Mouse (Mus musculus): ENCODE data around the gene Itih2. TPM values are rescaled to one million over a fixed set of nuclear protein-coding genes. Genes with fewer than 3 reads are reported as not detected.

Itih2 gene
- polyA plus RNA-seq, 1 experiment from 2014 or later = 429 TPM

- no peak overlapping the region for H3K27ac ChIP-seq (ENCODE audit: low read length)
These were observed 59.4 kb downstream of the Itih2 start for GRCm38 (mm10) chr2:10071751-10072150.

GRCm38 (mm10) chr2:10058836-10059235, 72.4 kb downstream of the Itih2 start:
- H3K36me3 ChIP-seq (ENCODE audit: control insufficient read depth, insufficient read depth) = peaks cover 32% of the 10 kb centered on the region
- no peak overlapping the region for H3K4me2 ChIP-seq (ENCODE audit: low read depth, low read length)
- WGBS (ENCODE audit: insufficient replicate concordance) = 69% methylated on average over 5 of the region's 5 CpGs
- H3K9me3 ChIP-seq (replicated peaks; ENCODE audit: control insufficient read depth, low read length) = no peaks in the 10 kb centered on the region
- ATAC-seq (ENCODE audit: low read depth) = no peak
- no peak overlapping the region for H3K4me3 ChIP-seq (ENCODE audit: low read depth, low read length)
- H3K27me3 ChIP-seq (ENCODE audit: control insufficient read depth, insufficient read depth, low read depth, low read length) = no peaks in the 10 kb centered on the region
- H3K9ac ChIP-seq (ENCODE audit: low read depth, low read length) = no peak overlapping the region
- H3K27ac ChIP-seq (ENCODE audit: low read length) = no peak overlapping the region
- no peaks in the 10 kb centered on the region for H3K4me1 ChIP-seq (ENCODE audit: control insufficient read depth, low read depth, low read length)

More at GRCm38 (mm10) chr2:10071751-10072150, 59.4 kb downstream of the Itih2 start:
- peaks cover 15% of the 10 kb centered on the region for H3K36me3 ChIP-seq (ENCODE audit: control insufficient read depth, insufficient read depth)
- H3K4me2 ChIP-seq (ENCODE audit: low read depth, low read length) = no peak overlapping the region
- 49% methylated on average over 7 of the region's 7 CpGs for WGBS (ENCODE audit: insufficient replicate concordance)
- no peaks in the 10 kb centered on the region for H3K27me3 ChIP-seq (ENCODE audit: control insufficient read depth, insufficient read depth, low read depth, low read length)
- H3K9ac ChIP-seq (ENCODE audit: low read depth, low read length) = no peak overlapping the region
- H3K9me3 ChIP-seq (replicated peaks; ENCODE audit: control insufficient read depth, low read length) = no peaks in the 10 kb centered on the region
- no peak for ATAC-seq (ENCODE audit: low read depth)
- H3K4me1 ChIP-seq (ENCODE audit: control insufficient read depth, low read depth, low read length) = peaks cover 14% of the 10 kb centered on the region
- no peak overlapping the region for H3K4me3 ChIP-seq (ENCODE audit: low read depth, low read length)

GRCm38 (mm10) chr2:10051996-10052395, 79.2 kb downstream of the Itih2 start:
- no peak overlapping the region for H3K9ac ChIP-seq (ENCODE audit: low read depth, low read length)
- no peak for ATAC-seq (ENCODE audit: low read depth)
- 88% methylated on average over 1 of the region's 1 CpGs for WGBS (ENCODE audit: insufficient replicate concordance)

GRCm38 (mm10) chr2:10050878-10051277, 80.3 kb downstream of the Itih2 start:
- no peak for ATAC-seq (ENCODE audit: low read depth)
- WGBS (ENCODE audit: insufficient replicate concordance) = 75% methylated on average over 3 of the region's 3 CpGs
- no peak overlapping the region for H3K4me2 ChIP-seq (ENCODE audit: low read depth, low read length)
- H3K27me3 ChIP-seq (ENCODE audit: control insufficient read depth, insufficient read depth, low read depth, low read length) = no peaks in the 10 kb centered on the region
- H3K4me3 ChIP-seq (ENCODE audit: low read depth, low read length) = no peak overlapping the region
- peaks cover 13% of the 10 kb centered on the region for H3K4me1 ChIP-seq (ENCODE audit: control insufficient read depth, low read depth, low read length)
- H3K9me3 ChIP-seq (replicated peaks; ENCODE audit: control insufficient read depth, low read length) = no peaks in the 10 kb centered on the region
- H3K36me3 ChIP-seq (ENCODE audit: control insufficient read depth, insufficient read depth) = peaks cover 3% of the 10 kb centered on the region
- H3K9ac ChIP-seq (ENCODE audit: low read depth, low read length) = no peak overlapping the region
- H3K27ac ChIP-seq (ENCODE audit: low read length) = no peak overlapping the region

More at GRCm38 (mm10) chr2:10051996-10052395, 79.2 kb downstream of the Itih2 start:
- Histone ChIP-seq H3K36me3 (ENCODE audit: control insufficient read depth, insufficient read depth) (peaks cover 11% of the 10 kb centered on the region), H3K4me1 (ENCODE audit: control insufficient read depth, low read depth, low read length) (peaks cover 13% of the 10 kb centered on the region), H3K9me3 (replicated peaks; ENCODE audit: control insufficient read depth, low read length) (no peaks in the 10 kb centered on the region), H3K27me3 (ENCODE audit: control insufficient read depth, insufficient read depth, low read depth, low read length) (no peaks in the 10 kb centered on the region), H3K27ac (ENCODE audit: low read length) (no peak overlapping the region), H3K4me2 (ENCODE audit: low read depth, low read length) (no peak overlapping the region), H3K4me3 (ENCODE audit: low read depth, low read length) (no peak overlapping the region)

GRCm38 (mm10) chr2:10049456-10049855, 81.7 kb downstream of the Itih2 start:
- Histone ChIP-seq H3K4me2 (ENCODE audit: low read depth, low read length) (peak overlapping the region; percentile 78), H3K4me1 (ENCODE audit: control insufficient read depth, low read depth, low read length) (peaks cover 13% of the 10 kb centered on the region), H3K4me3 (ENCODE audit: low read depth, low read length) (peak overlapping the region; percentile 82), H3K9me3 (replicated peaks; ENCODE audit: control insufficient read depth, low read length) (no peaks in the 10 kb centered on the region), H3K27me3 (ENCODE audit: control insufficient read depth, insufficient read depth, low read depth, low read length) (no peaks in the 10 kb centered on the region), H3K36me3 (ENCODE audit: control insufficient read depth, insufficient read depth) (no peaks in the 10 kb centered on the region), H3K9ac (ENCODE audit: low read depth, low read length) (peak overlapping the region; percentile 53), H3K27ac (ENCODE audit: low read length) (no peak overlapping the region; the same call in 1 of the 2 replicates)
- WGBS (ENCODE audit: insufficient replicate concordance) = 8% methylated on average over 10 of the region's 10 CpGs
- no peak for ATAC-seq (ENCODE audit: low read depth)

- peak; percentile 98 for ATAC-seq (ENCODE audit: low read depth)
- H3K4me3 ChIP-seq (ENCODE audit: low read depth, low read length) = peak within 1 kb of the TSS; percentile 82
- peaks cover 13% of the 10 kb centered on the region for H3K4me1 ChIP-seq (ENCODE audit: control insufficient read depth, low read depth, low read length)
- peak within 1 kb of the TSS; percentile 80 for H3K9ac ChIP-seq (ENCODE audit: low read depth, low read length)
- H3K27me3 ChIP-seq (ENCODE audit: control insufficient read depth, insufficient read depth, low read depth, low read length) = no peaks in the 10 kb centered on the region
- H3K27ac ChIP-seq (ENCODE audit: low read length) = peak within 1 kb of the TSS; percentile 12; the same call in 1 of the 2 replicates
- H3K9me3 ChIP-seq (replicated peaks; ENCODE audit: control insufficient read depth, low read length) = no peaks in the 10 kb centered on the region
- H3K4me2 ChIP-seq (ENCODE audit: low read depth, low read length) = peak within 1 kb of the TSS; percentile 86
- H3K36me3 ChIP-seq (ENCODE audit: control insufficient read depth, insufficient read depth) = no peaks in the 10 kb centered on the region
- WGBS (ENCODE audit: insufficient replicate concordance) = under 1% methylated on average over 36 of the region's 36 CpGs
These were observed 82.7 kb downstream of the Itih2 start, which contains the start of gene Taf3 for GRCm38 (mm10) chr2:10048461-10048860. Taf3 (minus strand) TSS chr2:10048596.

- Histone ChIP-seq H3K4me1 (ENCODE audit: control insufficient read depth, low read depth, low read length) (peaks cover 13% of the 10 kb centered on the region), H3K4me3 (ENCODE audit: low read depth, low read length) (peak overlapping the region; percentile 82), H3K4me2 (ENCODE audit: low read depth, low read length) (peak overlapping the region; percentile 86), H3K36me3 (ENCODE audit: control insufficient read depth, insufficient read depth) (no peaks in the 10 kb centered on the region), H3K9ac (ENCODE audit: low read depth, low read length) (peak overlapping the region; percentile 80), H3K27me3 (ENCODE audit: control insufficient read depth, insufficient read depth, low read depth, low read length) (no peaks in the 10 kb centered on the region), H3K27ac (ENCODE audit: low read length) (0 out of 2 replicates have a peak overlapping the region, but pooled peaks have one; percentile 12), H3K9me3 (replicated peaks; ENCODE audit: control insufficient read depth, low read length) (no peaks in the 10 kb centered on the region)
- peak; percentile 22; the same call in 1 of the 2 replicates for ATAC-seq (ENCODE audit: low read depth)
- WGBS (ENCODE audit: insufficient replicate concordance) = under 1% methylated on average over 47 of the region's 47 CpGs
These were observed 83.3 kb downstream of the Itih2 start for GRCm38 (mm10) chr2:10047758-10048436.

Other genes starting within 250 kb of the Itih2 start
- not detected in 2 replicates for gene 9230102O04Rik, start 241.9 kb downstream of the Itih2 start, polyA plus RNA-seq (2015; fragmentation: Nextera tagmentation; extraction: Ambion mirVana)
- gene Gata3, start 241.4 kb downstream of the Itih2 start, polyA plus RNA-seq (2015; fragmentation: Nextera tagmentation; extraction: Ambion mirVana) = 0.97 and 1.1 TPM in 2 replicates
- 5.7 and 6.1 TPM in 2 replicates for gene Taf3, start 82.8 kb downstream of the Itih2 start, polyA plus RNA-seq (2015; fragmentation: Nextera tagmentation; extraction: Ambion mirVana)
- 297 and 315 TPM in 2 replicates for gene Atp5c1, start 50.9 kb downstream of the Itih2 start, polyA plus RNA-seq (2015; fragmentation: Nextera tagmentation; extraction: Ambion mirVana)
- gene Kin, start 50.8 kb downstream of the Itih2 start, polyA plus RNA-seq (2015; fragmentation: Nextera tagmentation; extraction: Ambion mirVana) = 13.5 and 13.8 TPM in 2 replicates
- gene Itih5, start 22.2 kb upstream of the Itih2 start, polyA plus RNA-seq (2015; fragmentation: Nextera tagmentation; extraction: Ambion mirVana) = 3.2 and 4.0 TPM in 2 replicates
- 0.21 and 0.31 TPM in 2 replicates for gene Sfmbt2, start 239.1 kb upstream of the Itih2 start, polyA plus RNA-seq (2015; fragmentation: Nextera tagmentation; extraction: Ambion mirVana)

Data from liver, embryonic 16.5 days (tissue).